Mouse (Mus musculus): ENCODE measurements around the gene Lars2.

GRCm38 (mm10) chr9:123479876-123480252 is 113.1 kb downstream of the Lars2 start:
- TF ChIP-seq CTCF (IDR thresholded peaks at IDR 0.05; ENCODE audit: extremely low read depth, insufficient read depth, insufficient read length, insufficient replicate concordance): no peak
- no peak for TF ChIP-seq POLR2A (IDR thresholded peaks at IDR 0.05; ENCODE audit: low read depth, low read length)

Data from spleen, adult 2 months (tissue).